Mouse (Mus musculus) embryonic facial prominence, embryonic 14.5 days (tissue): ENCODE results near the gene Ubox5. TPM values are rescaled to one million over a fixed set of nuclear protein-coding genes. Genes with fewer than 3 reads are reported as not detected.
"Not testable (repeated sequence)": the region's sequence is repeated elsewhere in the genome, so short reads cannot be mapped to it uniquely, and the experiment has no call there.

Source experiments
- ATAC-seq: fragments of 200-750 bp; cut with Nextera tagmentation; 2 replicates; pipeline ENCODE4 v1.8.0; 2017; ENCODE audit warnings: low read depth, moderate number of reproducible peaks, moderate TSS enrichment
- DNase-seq: peaks from one replicate; pipeline ENCODE4 v3.0.0-alpha.2; 2015; ENCODE audit warnings: low spot score
- H3K27ac ChIP-seq: fragments of 300-500 bp; sonication (generic); replicated peaks from 2 replicates; pipeline ENCODE4 v1.5.1; 2014; ENCODE audit warnings: low read depth, mild to moderate bottlenecking, low read length, moderate library complexity
- H3K27me3 ChIP-seq: fragments of 300-500 bp; sonication (generic); replicated peaks from 2 replicates; pipeline ENCODE4 v1.6.1; 2014; ENCODE audit warnings: low read length; ENCODE audit not compliant: control insufficient read depth, insufficient read depth
- H3K36me3 ChIP-seq: fragments of 300-500 bp; sonication (generic); 2 replicates; pipeline ENCODE4 v1.6.1; 2014; ENCODE audit warnings: low read length, mixed read lengths; ENCODE audit not compliant: control insufficient read depth, insufficient read depth
- H3K4me1 ChIP-seq: fragments of 300-500 bp; sonication (generic); 2 replicates; pipeline ENCODE4 v1.6.1; 2014; ENCODE audit warnings: antibody characterized with exemption, low read length; ENCODE audit not compliant: control insufficient read depth, insufficient read depth
- H3K4me2 ChIP-seq: fragments of 300-500 bp; sonication (generic); 2 replicates; pipeline ENCODE4 v1.6.1; 2014; ENCODE audit warnings: low read depth, mild to moderate bottlenecking, low read length, moderate library complexity, mixed read lengths
- H3K4me3 ChIP-seq: fragments of 300-500 bp; sonication (generic); 2 replicates; pipeline ENCODE4 v1.5.1; 2014; ENCODE audit warnings: low read depth, mild to moderate bottlenecking, low read length
- H3K9ac ChIP-seq: fragments of 300-500 bp; sonication (generic); 2 replicates; pipeline ENCODE4 v1.6.1; 2014; ENCODE audit warnings: low read depth, mild to moderate bottlenecking, low read length, moderate library complexity, mixed read lengths
- H3K9me3 ChIP-seq: fragments of 300-500 bp; sonication (generic); 2 replicates; pipeline ENCODE4 v1.6.1; 2016; ENCODE audit warnings: low read length; ENCODE audit not compliant: control insufficient read depth
- WGBS: fragments of 180-500 bp; shearing (Covaris S2); extraction: QIAGEN DNeasy Blood & Tissue Kit; methylation state at CpG from one replicate; pipeline ENCODE4 v1.1.7; 2014; 5-methylcytosine and 5-hydroxymethylcytosine counted together
- polyA plus RNA-seq: library from polyadenylated mRNA; unstranded; fragments of >200 nt; fragmentation: Nextera tagmentation; extraction: Ambion mirVana; gene quantifications from 2 replicates; pipeline ENCODE4 v1.2.1, GENCODE M21; 2014

Gene Ubox5
- polyA plus RNA-seq, 1 experiment from 2014 or later: 9.9 TPM

DNA sequence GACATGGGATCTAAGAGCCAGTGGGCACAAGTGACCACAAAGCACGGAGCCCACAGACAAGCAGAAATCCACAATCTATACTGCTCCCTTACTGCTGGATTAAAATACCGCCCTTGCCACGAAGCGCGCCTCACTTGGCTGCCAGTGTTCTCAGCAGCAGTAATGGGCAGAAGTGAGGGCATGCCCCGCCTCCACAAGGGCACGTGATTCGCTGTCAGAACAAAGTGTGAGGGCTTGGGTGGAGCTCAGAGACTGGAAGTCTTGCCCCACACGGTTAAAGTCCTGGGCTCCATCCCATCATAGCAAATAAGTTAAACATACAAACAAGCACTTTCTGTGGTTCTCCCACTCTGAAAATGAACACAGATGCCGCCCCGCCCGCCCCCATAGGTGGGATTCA, 52.2 kb downstream of the Ubox5 start:
- Histone ChIP-seq H3K4me3 (peak overlapping the region; percentile 17), H3K27me3 (peaks cover 80% of the 10 kb centered on the region), H3K9ac (no peak overlapping the region), H3K36me3 (no peaks in the 10 kb centered on the region), H3K27ac (no peak overlapping the region), H3K4me1 (0 out of 2 replicates have a peak, but pooled peaks cover 5% of the 10 kb centered on the region), H3K9me3 (no peaks in the 10 kb centered on the region), H3K4me2 (peak overlapping the region; percentile 57; the same call in 1 of the 2 replicates)
- no peak for ATAC-seq
- DNase-seq: no peak
- WGBS: 3% methylated on average over 9 of the region's 12 CpGs

DNA sequence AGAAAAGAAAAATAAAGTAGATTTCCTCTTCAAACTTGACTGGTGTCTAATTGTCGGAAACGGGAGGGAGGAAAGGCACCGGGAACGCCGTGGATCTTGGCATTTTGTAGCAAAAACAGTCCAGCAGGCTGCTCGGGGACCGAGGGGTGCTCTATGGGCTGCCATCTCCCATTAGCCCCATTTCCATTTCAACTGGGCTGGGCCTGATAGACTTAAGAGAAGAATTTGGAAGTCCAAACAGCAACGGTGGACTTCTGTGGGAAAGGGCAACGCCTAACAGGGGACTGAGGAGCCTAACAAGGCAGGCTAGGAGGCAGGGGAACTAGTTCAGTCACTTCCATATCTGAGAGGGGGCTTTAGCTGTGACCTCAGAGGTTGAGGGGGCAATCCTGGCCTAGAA, 52.8 kb downstream of the Ubox5 start:
- 3% methylated on average over 9 of the region's 9 CpGs for WGBS
- H3K4me1 ChIP-seq: 0 out of 2 replicates have a peak, but pooled peaks cover 5% of the 10 kb centered on the region
- no peak overlapping the region for H3K9ac ChIP-seq
- H3K36me3 ChIP-seq: no peaks in the 10 kb centered on the region
- H3K9me3 ChIP-seq: no peaks in the 10 kb centered on the region
- no peak overlapping the region for H3K27ac ChIP-seq
- H3K4me2 ChIP-seq: peak overlapping the region; percentile 57
- H3K4me3 ChIP-seq: peak overlapping the region; percentile 36
- DNase-seq (no peak), ATAC-seq (no peak)
- H3K27me3 ChIP-seq: peaks cover 73% of the 10 kb centered on the region

GRCm38 (mm10) chr2:130576564-130576963, 53.3 kb downstream of the Ubox5 start:
- not testable (repeated sequence) for ATAC-seq, H3K27ac ChIP-seq, H3K36me3 ChIP-seq, H3K4me1 ChIP-seq, DNase-seq, H3K9me3 ChIP-seq
- Histone ChIP-seq H3K4me2 (peak overlapping the region; percentile 57), H3K4me3 (peak overlapping the region; percentile 36), H3K9ac (peak overlapping the region; percentile 42; the same call in 1 of the 2 replicates), H3K27me3 (peaks cover 69% of the 10 kb centered on the region)
- WGBS: under 1% methylated on average over 22 of the region's 32 CpGs

GRCm38 (mm10) chr2:130575873-130576272, 54.0 kb downstream of the Ubox5 start, which contains the start of gene Oxt:
TSS of gene Oxt (plus strand) at chr2:130576173.
- 42% methylated on average over 8 of the region's 9 CpGs for WGBS
- Histone ChIP-seq H3K27me3 (peaks cover 62% of the 10 kb centered on the region), H3K36me3 (no peaks in the 10 kb centered on the region), H3K4me1 (0 out of 2 replicates have a peak, but pooled peaks cover 5% of the 10 kb centered on the region), H3K4me3 (peak within 1 kb of the TSS; percentile 36), H3K9me3 (no peaks in the 10 kb centered on the region), H3K27ac (no peak within 1 kb of the TSS), H3K4me2 (peak within 1 kb of the TSS; percentile 57), H3K9ac (peak within 1 kb of the TSS; percentile 42; the same call in 1 of the 2 replicates)
- DNase-seq (no peak), ATAC-seq (no peak)

GRCm38 (mm10) chr2:130574960-130575359, 54.9 kb downstream of the Ubox5 start:
- Histone ChIP-seq H3K27ac (no peak overlapping the region), H3K4me2 (no peak overlapping the region), H3K4me1 (0 out of 2 replicates have a peak, but pooled peaks cover 5% of the 10 kb centered on the region), H3K36me3 (no peaks in the 10 kb centered on the region), H3K27me3 (peaks cover 53% of the 10 kb centered on the region), H3K9me3 (no peaks in the 10 kb centered on the region), H3K9ac (no peak overlapping the region), H3K4me3 (no peak overlapping the region)
- DNase-seq (no peak), ATAC-seq (no peak)
- WGBS: 84% methylated on average over 5 of the region's 5 CpGs

GRCm38 (mm10) chr2:130569926-130570325, 59.9 kb downstream of the Ubox5 start:
- DNase-seq (no peak), ATAC-seq (no peak)
- Histone ChIP-seq H3K4me3 (no peak overlapping the region), H3K27ac (no peak overlapping the region), H3K27me3 (peaks cover 3% of the 10 kb centered on the region; the same call in 1 of the 2 replicates), H3K9ac (no peak overlapping the region), H3K9me3 (no peaks in the 10 kb centered on the region), H3K36me3 (peaks cover 22% of the 10 kb centered on the region), H3K4me1 (peaks cover 2% of the 10 kb centered on the region; the same call in 1 of the 2 replicates), H3K4me2 (no peak overlapping the region)

GRCm38 (mm10) chr2:130568921-130569320, 60.9 kb downstream of the Ubox5 start:
- Histone ChIP-seq H3K4me2 (no peak overlapping the region), H3K27me3 (no peaks in the 10 kb centered on the region), H3K9me3 (no peaks in the 10 kb centered on the region), H3K4me1 (peaks cover 9% of the 10 kb centered on the region), H3K4me3 (no peak overlapping the region), H3K27ac (no peak overlapping the region), H3K9ac (no peak overlapping the region), H3K36me3 (peaks cover 25% of the 10 kb centered on the region)
- no peak for DNase-seq
- 64% methylated on average over 4 of the region's 4 CpGs for WGBS
- no peak for ATAC-seq

- Histone ChIP-seq H3K4me2 (peak overlapping the region; percentile 87), H3K36me3 (peaks cover 25% of the 10 kb centered on the region), H3K4me3 (peak overlapping the region; percentile 91; the same call in 1 of the 2 replicates), H3K27ac (no peak overlapping the region), H3K4me1 (peaks cover 9% of the 10 kb centered on the region), H3K9me3 (no peaks in the 10 kb centered on the region), H3K9ac (0 out of 2 replicates have a peak overlapping the region, but pooled peaks have one; percentile 89), H3K27me3 (no peaks in the 10 kb centered on the region)
- 81% methylated on average over 8 of the region's 8 CpGs for WGBS
- DNase-seq: no peak
- no peak for ATAC-seq
These were observed 64.9 kb downstream of the Ubox5 start for GRCm38 (mm10) chr2:130564983-130565382.

- no peak overlapping the region for H3K27ac ChIP-seq
- DNase-seq: no peak
- no peaks in the 10 kb centered on the region for H3K9me3 ChIP-seq
- H3K4me1 ChIP-seq: peaks cover 9% of the 10 kb centered on the region
- peak overlapping the region; percentile 91 for H3K4me3 ChIP-seq
- peak overlapping the region; percentile 89 for H3K9ac ChIP-seq
- H3K36me3 ChIP-seq: peaks cover 25% of the 10 kb centered on the region
- H3K4me2 ChIP-seq: peak overlapping the region; percentile 87
- 1% methylated on average over 17 of the region's 23 CpGs for WGBS
- peak; percentile 5 for ATAC-seq
- H3K27me3 ChIP-seq: no peaks in the 10 kb centered on the region
These were observed 65.8 kb downstream of the Ubox5 start for GRCm38 (mm10) chr2:130564063-130564462.
